Mouse (Mus musculus) cerebellum, adult (tissue): ENCODE results near the gene Rab43.
"Not testable (repeated sequence)": the region's sequence is repeated elsewhere in the genome, so short reads cannot be mapped to it uniquely, and the experiment has no call there.

Experiments used
- ATAC-seq: cut with Nextera tagmentation; 2 replicates; pipeline ENCODE4 v1.9.2; 2017; ENCODE audit warnings: mild to moderate bottlenecking, moderate library complexity, mixed read lengths; ENCODE audit not compliant: insufficient number of reproducible peaks, low FRiP score, low TSS enrichment

Rab43 gene

GRCm38 (mm10) chr6:87788266-87788895 lies 23.6 kb downstream of the Rab43 start:
- no peak for ATAC-seq

- ATAC-seq: no peak
Observed at GRCm38 (mm10) chr6:87787108-87787890, 24.7 kb downstream of the Rab43 start.

GRCm38 (mm10) chr6:87786621-87787020 lies 25.3 kb downstream of the Rab43 start:
- ATAC-seq: no peak

GRCm38 (mm10) chr6:87784033-87784432 lies 27.9 kb downstream of the Rab43 start:
- no peak for ATAC-seq

- no peak for ATAC-seq
Observed at GRCm38 (mm10) chr6:87780546-87781301, 31.2 kb downstream of the Rab43 start.

GRCm38 (mm10) chr6:87779174-87780165 lies 32.5 kb downstream of the Rab43 start:
- no peak for ATAC-seq

- no peak for ATAC-seq
Observed at GRCm38 (mm10) chr6:87778294-87779173, 33.4 kb downstream of the Rab43 start.

- no peak for ATAC-seq
Observed at GRCm38 (mm10) chr6:87777842-87778241, 34.1 kb downstream of the Rab43 start, which contains the start of gene Gp9. TSS of gene Gp9 (plus strand) at chr6:87778072.

GRCm38 (mm10) chr6:87776663-87777062 lies 35.3 kb downstream of the Rab43 start:
- no peak for ATAC-seq

- ATAC-seq: no peak
Observed at GRCm38 (mm10) chr6:87775588-87776245, 36.2 kb downstream of the Rab43 start.

- ATAC-seq: no peak
Observed at GRCm38 (mm10) chr6:87774909-87775308, 37.1 kb downstream of the Rab43 start.

- ATAC-seq: no peak
Observed at GRCm38 (mm10) chr6:87774466-87774865, 37.5 kb downstream of the Rab43 start.

GRCm38 (mm10) chr6:87770626-87771025 lies 41.3 kb downstream of the Rab43 start:
- no peak for ATAC-seq

- ATAC-seq: not testable (repeated sequence)
Observed at GRCm38 (mm10) chr6:87764296-87764695, 47.7 kb downstream of the Rab43 start.

- ATAC-seq: peak; percentile 58; the same call in 1 of the 2 replicates
Observed at GRCm38 (mm10) chr6:87763376-87764280, 48.3 kb downstream of the Rab43 start.

- no peak for ATAC-seq
Observed at GRCm38 (mm10) chr6:87762161-87762560, 49.8 kb downstream of the Rab43 start.

GRCm38 (mm10) chr6:87759850-87760249 lies 52.1 kb downstream of the Rab43 start:
- no peak for ATAC-seq
